Mouse (Mus musculus) gastrocnemius, postnatal 36 days (tissue): ENCODE data around the gene Bcr. TPM values are rescaled to one million over a fixed set of nuclear protein-coding genes. Genes with fewer than 3 reads are reported as not detected.

ENCODE experiments used
- DNase-seq, 2 experiments: peaks; one replicate each; pipeline ENCODE4 v3.0.0; 2022
- intact Hi-C: fragments of 180-260 bp; cut with DNase I; formaldehyde crosslinking; loops from one replicate; pipeline ENCODE4 v1.15.1; 2025
- total RNA-seq, 2 experiments: library from RNA; stranded (reverse); gene quantifications; 2 replicates each; pipeline ENCODE4 v1.2.3; 2021

Gene Bcr
- total RNA-seq, 2 experiments from 2014 or later = 4.3 to 4.4 TPM

GRCm38 (mm10) chr10:75224154-75224553 lies 163.8 kb downstream of the Bcr start:
- intact Hi-C loops = no loop called here
- DNase-seq = no peak

- DNase-seq = no peak
- intact Hi-C loops = no loop called here
These were observed 164.2 kb downstream of the Bcr start for GRCm38 (mm10) chr10:75224630-75225029.

DNA sequence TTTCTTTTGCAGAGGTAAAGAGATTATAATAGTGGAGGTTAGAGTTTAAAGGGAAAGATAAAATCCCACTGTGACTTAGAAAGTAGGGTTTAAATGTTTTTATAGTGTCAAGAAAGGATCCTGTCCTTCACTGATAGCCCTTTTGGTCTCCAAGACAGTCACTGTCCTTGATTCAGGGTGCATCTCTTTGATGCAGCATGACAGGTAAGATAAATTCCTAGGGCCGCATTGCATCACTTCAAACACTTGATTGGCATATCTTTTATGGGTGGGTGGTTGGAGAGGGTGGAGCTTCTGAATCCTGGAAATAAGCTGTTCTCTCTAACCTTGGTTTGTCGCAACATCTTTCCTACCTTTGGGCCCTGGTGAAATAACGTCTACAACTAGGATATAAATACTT lies 167.0 kb downstream of the Bcr start:
- no peak for DNase-seq
- intact Hi-C loops = no loop called here

- intact Hi-C loops = no loop called here
- no peak for DNase-seq
These were observed 170.2 kb downstream of the Bcr start for GRCm38 (mm10) chr10:75230572-75230971.

- no peak for DNase-seq
- intact Hi-C loops = no loop called here
These were observed 171.5 kb downstream of the Bcr start for GRCm38 (mm10) chr10:75231876-75232275.

DNA sequence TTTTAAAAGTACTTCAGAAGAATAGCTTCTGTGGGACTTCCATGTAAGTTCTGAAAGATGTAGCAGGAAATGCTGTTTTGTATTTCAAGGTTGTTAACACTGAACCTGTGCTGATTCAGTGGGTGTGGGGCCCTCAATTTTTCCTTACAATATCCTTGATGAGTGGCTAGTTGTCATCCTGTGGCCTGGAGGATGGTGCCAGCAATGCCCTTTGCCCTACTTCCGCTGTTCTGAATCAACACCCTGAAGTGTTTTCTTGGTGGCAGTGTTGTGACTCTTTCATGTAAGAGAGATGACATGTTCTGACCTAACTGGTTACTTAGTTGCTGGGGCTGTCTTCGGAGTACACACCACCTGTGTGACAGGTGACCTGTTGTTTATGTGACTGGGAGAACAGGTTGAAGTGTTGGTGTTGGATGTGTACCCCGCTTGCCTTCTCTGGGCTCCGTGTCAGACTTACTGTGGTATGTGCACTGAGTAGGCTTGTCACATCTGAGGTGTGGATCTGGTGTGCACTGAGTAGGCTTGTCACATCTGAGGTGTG lies 172.3 kb downstream of the Bcr start:
- DNase-seq = no peak
- intact Hi-C loops = no loop called here

DNA sequence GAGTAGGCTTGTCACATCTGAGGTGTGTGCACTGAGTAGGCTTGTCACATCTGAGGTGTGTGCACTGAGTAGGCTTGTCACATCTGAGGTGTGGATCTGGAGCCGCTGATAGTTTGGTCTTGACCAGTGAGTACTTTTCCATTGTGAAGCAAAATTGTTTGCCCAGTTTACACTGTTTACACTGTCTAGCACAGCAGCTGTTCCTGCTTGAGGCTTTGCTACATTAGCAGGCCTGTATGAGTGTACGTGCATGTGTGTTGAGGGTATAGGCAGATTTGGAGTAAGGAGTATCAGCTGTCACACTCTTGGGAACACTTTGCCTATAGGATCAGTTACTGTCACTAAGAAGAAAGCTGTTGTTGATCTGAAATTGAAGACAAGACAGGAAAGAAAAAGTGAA lies 173.1 kb downstream of the Bcr start:
- intact Hi-C loops = no loop called here
- no peak for DNase-seq

Other genes starting within 250 kb of the Bcr start
- under 1 TPM; 0.23 to 0.32 TPM for gene Gnaz, start 93.4 kb upstream of the Bcr start, total RNA-seq
- gene Rsph14, start 28.0 kb upstream of the Bcr start, total RNA-seq = not detected
- under 1 TPM; 0.27 to 0.51 TPM for gene Rab36, start 23.5 kb upstream of the Bcr start, total RNA-seq
- gene Specc1l, start 151.5 kb downstream of the Bcr start, total RNA-seq = 10 to 100 TPM; 32.1 to 34.9 TPM